Mouse (Mus musculus): ENCODE data around the gene Gm19402. TPM values are rescaled to one million over a fixed set of nuclear protein-coding genes. Genes with fewer than 3 reads are reported as not detected.

Gene Gm19402
- polyA plus RNA-seq, 1 experiment, result not detected

DNA sequence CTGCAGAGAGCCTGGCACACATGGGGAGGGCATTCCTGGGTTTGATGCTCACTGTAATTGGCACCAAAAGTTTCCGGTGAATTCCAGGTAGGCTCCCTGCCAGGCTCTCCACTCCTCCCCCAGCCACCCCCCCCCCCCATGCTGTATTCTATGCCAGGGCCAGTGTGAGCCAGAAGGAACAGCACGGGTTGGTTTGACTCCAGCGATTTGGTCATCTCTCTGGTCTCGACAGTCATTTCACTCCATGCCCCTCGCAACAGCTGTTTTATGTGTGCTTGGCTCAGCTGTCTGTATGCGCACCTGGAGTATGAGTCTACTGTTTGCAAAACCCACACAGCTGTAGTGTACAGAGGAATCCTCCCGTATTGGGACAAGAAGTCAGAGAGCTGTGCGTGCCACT, 24.2 kb downstream of the Gm19402 start:
- DNase-seq (ENCODE audit: low spot score), result no peak

DNA sequence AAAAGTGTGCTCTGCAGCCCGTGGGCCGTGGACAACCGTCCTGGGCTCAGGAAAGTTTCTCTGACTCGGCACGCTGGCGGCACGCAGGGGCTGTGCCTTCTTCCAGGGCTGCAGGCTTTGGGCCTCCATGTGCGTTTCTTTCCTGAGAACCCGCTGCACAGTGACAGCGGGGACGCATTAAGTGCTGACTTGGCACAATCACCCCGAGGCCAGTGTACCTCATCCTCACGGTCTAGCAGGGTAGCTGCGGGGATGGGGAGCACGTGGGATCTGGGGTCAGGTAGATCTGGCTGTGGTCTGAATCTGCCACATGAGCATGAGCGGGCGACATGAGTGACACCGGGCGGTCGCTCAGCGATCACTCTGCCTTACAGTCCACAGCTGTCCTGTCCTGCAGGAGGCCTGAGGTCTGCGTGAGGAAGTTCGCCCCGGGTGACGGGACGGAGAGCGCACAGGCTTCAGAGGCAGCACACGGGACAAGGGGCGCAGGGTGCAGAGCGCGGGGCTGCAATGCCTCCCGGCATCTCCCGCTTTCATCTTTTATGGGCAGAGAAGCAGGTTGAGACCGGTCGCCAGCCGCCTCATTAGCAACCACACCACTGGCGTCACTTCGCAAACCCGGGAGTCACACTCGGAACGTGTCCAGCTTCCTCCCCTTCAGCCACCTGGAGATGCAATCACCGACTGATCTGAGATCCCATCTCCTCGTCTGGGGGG, 26.4 kb downstream of the Gm19402 start:
- no peak for DNase-seq (ENCODE audit: low spot score)

DNA sequence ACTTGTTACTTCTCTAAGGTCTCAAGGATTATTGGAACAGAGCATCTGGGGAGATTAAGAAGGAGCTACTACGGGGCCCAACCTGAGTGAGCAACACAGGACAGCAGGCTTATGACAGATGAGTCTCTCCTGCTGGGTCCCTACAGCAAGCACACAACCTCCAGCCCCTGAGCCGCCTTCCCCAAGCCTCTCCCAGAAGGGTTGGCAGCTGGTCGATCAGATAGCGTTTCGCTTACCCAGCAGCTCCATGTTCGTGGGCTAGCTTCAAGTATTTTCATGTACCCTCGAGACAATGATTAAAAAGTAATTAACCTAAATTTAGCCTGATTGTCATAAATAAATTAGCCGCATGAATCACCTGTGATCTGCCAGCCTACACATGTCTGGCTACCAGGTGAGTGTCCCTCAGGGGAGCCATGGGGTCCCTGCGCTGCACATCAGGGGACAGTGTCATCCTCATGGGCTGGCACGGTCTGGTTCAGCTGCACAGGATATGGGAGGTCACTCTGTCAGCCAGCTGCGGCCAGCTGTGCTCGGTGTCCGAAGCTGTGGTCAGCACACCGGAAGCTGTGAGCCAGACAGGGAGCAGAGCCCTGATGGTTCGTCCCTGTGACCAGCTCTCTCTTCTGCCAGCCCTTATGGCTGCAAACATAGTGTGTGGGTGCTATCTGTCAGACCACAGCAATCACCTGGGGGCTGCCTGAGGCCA, 32.1 kb downstream of the Gm19402 start:
- DNase-seq (ENCODE audit: low spot score), result no peak

DNA sequence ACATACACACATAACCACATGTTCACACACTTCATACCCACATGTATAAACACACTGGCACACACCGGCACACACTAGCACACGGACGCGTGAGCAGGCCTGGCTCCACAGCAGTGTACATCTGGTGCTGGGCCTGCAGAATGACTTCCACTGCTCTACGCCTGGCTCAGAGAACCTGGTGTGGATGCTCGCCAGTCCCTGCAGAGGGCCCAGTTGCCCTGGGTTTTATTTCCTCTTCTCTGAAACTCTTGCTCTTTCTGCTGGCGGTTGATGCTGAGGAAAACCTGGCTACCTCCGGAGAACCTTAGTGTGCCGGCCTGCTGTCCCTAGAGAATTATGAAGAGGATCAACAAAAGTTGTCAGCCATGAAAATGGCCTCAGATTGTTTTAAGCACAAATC, 38.5 kb downstream of the Gm19402 start:
- no peak for DNase-seq (ENCODE audit: low spot score)

DNA sequence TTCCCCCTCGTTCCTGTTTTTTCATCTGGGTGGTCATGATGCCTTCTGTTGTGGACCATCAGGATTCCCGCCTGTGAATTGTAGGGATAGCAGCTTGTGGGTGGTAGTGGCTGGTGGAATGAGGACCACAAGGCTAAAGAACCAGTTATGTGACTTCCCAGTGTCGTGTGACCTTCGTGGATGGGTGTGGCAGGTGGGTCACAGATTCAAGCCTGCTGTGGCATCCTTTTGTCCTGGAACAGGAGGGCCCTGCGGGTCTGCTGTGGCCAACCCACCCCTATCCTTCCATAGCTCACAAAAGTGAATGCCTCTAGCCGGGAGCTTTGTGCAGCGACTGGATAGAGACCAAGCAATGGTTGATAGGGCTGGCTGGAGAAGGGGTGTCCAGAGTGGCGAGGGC, 42.7 kb downstream of the Gm19402 start:
- no peak for DNase-seq (ENCODE audit: low spot score)

DNA sequence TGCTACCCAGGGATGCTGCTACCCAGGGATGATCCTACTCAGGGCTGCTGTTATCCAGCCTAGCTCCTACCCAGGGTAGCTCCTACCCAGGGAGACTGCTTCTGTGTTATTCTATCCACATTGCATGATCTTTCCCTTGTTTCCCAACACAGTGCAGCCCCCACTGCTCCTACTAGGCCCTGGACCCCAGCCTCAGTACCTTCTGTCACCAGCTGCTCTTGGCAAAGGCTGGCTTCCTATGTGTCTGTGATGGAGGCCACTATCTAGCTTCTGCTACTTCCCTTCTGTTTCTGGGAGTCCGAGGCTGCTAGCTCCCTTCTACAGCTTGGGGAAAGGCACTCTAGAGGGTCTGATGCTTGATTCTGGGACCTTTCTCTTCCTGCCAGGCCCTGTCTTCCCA, 43.1 kb downstream of the Gm19402 start:
- DNase-seq (ENCODE audit: low spot score), result no peak

DNA sequence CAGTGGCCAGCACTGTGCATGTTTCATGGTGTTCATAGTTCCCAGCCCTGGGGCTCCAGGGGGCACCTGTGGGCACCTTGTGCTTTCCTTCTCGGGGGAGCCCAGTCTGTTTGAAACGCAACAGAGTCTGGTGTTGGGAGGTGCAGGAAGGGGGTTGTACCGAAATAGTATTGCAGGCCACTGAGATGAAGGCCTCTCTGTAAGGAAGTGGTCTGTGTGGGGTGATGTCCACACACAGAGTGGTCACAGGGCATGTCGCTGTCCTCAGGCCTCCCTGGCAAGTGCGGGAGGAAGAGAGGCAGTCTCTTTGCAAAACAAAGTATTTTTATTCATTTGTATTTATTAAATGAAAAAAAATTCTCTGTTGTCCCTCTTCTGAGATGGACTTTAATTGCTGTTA, 45.0 kb downstream of the Gm19402 start:
- DNase-seq (ENCODE audit: low spot score), result no peak

DNA sequence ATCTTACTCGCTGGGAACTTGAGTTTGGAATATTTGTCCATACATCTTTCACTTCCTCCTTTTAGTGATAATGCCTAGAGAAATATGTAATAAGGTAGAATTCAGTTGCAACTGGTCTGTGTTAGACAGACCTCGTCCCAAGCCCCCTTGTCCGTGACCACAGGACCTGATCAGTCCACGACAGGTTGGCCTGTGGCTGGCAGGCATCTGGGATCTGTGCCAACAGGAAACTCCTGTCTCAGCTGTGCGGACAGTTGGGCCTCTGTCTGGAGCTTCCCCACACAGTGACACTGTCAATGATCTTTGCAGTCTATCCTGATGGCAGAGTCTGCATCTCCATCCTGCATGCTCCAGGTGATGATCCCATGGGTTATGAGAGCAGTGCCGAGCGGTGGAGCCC, 47.4 kb downstream of the Gm19402 start:
- DNase-seq (ENCODE audit: low spot score), result no peak

Other genes with a start within 250 kb of the Gm19402 start
- 55.5 and 59.5 TPM in 2 replicates for gene Fam207a, start 175.0 kb downstream of the Gm19402 start, polyA plus RNA-seq (2012; rRNA removed)
- gene Itgb2, start 160.5 kb downstream of the Gm19402 start, polyA plus RNA-seq (2012; rRNA removed), result 16.7 and 19.2 TPM in 2 replicates
- gene Pttg1ip, start 109.0 kb downstream of the Gm19402 start, polyA plus RNA-seq (2012; rRNA removed), result 457 and 472 TPM in 2 replicates
- gene Sumo3, start 84.7 kb downstream of the Gm19402 start, polyA plus RNA-seq (2012; rRNA removed), result 294 and 318 TPM in 2 replicates
- 0.89 and 23.6 TPM in 2 replicates for gene Gm49325, start 84.6 kb downstream of the Gm19402 start, polyA plus RNA-seq (2012; rRNA removed)
- 42.8 and 47.7 TPM in 2 replicates for gene Ube2g2, start 68.5 kb downstream of the Gm19402 start, polyA plus RNA-seq (2012; rRNA removed)
- gene Tspear, start 4.2 kb downstream of the Gm19402 start, polyA plus RNA-seq (2012; rRNA removed), result 1.3 and 1.6 TPM in 2 replicates
- not detected in 2 replicates for gene Gm9508, start 6.5 kb upstream of the Gm19402 start, polyA plus RNA-seq (2012; rRNA removed)
- not detected in 2 replicates for gene Gm10272, start 15.9 kb upstream of the Gm19402 start, polyA plus RNA-seq (2012; rRNA removed)
- gene Gm10024, start 20.7 kb upstream of the Gm19402 start, polyA plus RNA-seq (2012; rRNA removed), result 0.16 TPM in 1 of 2 replicates, not detected in the other
- not detected in 2 replicates for gene Gm10142, start 25.1 kb upstream of the Gm19402 start, polyA plus RNA-seq (2012; rRNA removed)
- gene Krtap12-1, start 29.8 kb upstream of the Gm19402 start, polyA plus RNA-seq (2012; rRNA removed), result not detected in 2 replicates
- not detected in 2 replicates for gene Gm10100, start 35.7 kb upstream of the Gm19402 start, polyA plus RNA-seq (2012; rRNA removed)
- not detected in 2 replicates for gene Gm18596, start 51.9 kb upstream of the Gm19402 start, polyA plus RNA-seq (2012; rRNA removed)
- not detected in 2 replicates for gene Gm9736, start 60.6 kb upstream of the Gm19402 start, polyA plus RNA-seq (2012; rRNA removed)
- not detected in 2 replicates for gene Gm3233, start 68.9 kb upstream of the Gm19402 start, polyA plus RNA-seq (2012; rRNA removed)
- gene Gm3238, start 80.6 kb upstream of the Gm19402 start, polyA plus RNA-seq (2012; rRNA removed), result not detected in 2 replicates
- not detected in 2 replicates for gene Gm7138, start 86.2 kb upstream of the Gm19402 start, polyA plus RNA-seq (2012; rRNA removed)
- gene Gm3250, start 91.8 kb upstream of the Gm19402 start, polyA plus RNA-seq (2012; rRNA removed), result not detected in 2 replicates
- not detected in 2 replicates for gene Gm7137, start 97.4 kb upstream of the Gm19402 start, polyA plus RNA-seq (2012; rRNA removed)
- gene Gm9639, start 104.3 kb upstream of the Gm19402 start, polyA plus RNA-seq (2012; rRNA removed), result not detected in 2 replicates
- gene Gm19668, start 108.4 kb upstream of the Gm19402 start, polyA plus RNA-seq (2012; rRNA removed), result not detected in 2 replicates
- not detected in 2 replicates for gene Gm9507, start 121.1 kb upstream of the Gm19402 start, polyA plus RNA-seq (2012; rRNA removed)
- gene Gm2696, start 123.9 kb upstream of the Gm19402 start, polyA plus RNA-seq (2012; rRNA removed), result 0.12 TPM in 1 of 2 replicates, not detected in the other
- not detected in 2 replicates for gene Krtap10-4, start 136.3 kb upstream of the Gm19402 start, polyA plus RNA-seq (2012; rRNA removed)
- not detected in 2 replicates for gene Krtap10-10, start 145.2 kb upstream of the Gm19402 start, polyA plus RNA-seq (2012; rRNA removed)
- not detected in 2 replicates for gene Gm36176, start 156.0 kb upstream of the Gm19402 start, polyA plus RNA-seq (2012; rRNA removed)
- not detected in 2 replicates for gene Gm10318, start 162.1 kb upstream of the Gm19402 start, polyA plus RNA-seq (2012; rRNA removed)
- gene Gm3285, start 171.2 kb upstream of the Gm19402 start, polyA plus RNA-seq (2012; rRNA removed), result not detected in 2 replicates
- gene Lrrc3, start 211.8 kb upstream of the Gm19402 start, polyA plus RNA-seq (2012; rRNA removed), result 2.9 and 4.0 TPM in 2 replicates

Measured in urinary bladder, adult 2 months (tissue).